Mouse (Mus musculus): ENCODE measurements at regions not wholly inside any gene's neighbourhood (a gene's known extent, or its start where the extent isn't known, plus 50 kb on each side); places are given as distances from the start of the nearest gene placed in this dataset.
A peak's percentile ranks its signal among the peaks of the same experiment; 100 is the strongest.

GRCm38 (mm10) chr1:167905424-167905823 is 216.4 kb downstream of the Lmx1a start:
- DNase-seq, result no peak

DNA sequence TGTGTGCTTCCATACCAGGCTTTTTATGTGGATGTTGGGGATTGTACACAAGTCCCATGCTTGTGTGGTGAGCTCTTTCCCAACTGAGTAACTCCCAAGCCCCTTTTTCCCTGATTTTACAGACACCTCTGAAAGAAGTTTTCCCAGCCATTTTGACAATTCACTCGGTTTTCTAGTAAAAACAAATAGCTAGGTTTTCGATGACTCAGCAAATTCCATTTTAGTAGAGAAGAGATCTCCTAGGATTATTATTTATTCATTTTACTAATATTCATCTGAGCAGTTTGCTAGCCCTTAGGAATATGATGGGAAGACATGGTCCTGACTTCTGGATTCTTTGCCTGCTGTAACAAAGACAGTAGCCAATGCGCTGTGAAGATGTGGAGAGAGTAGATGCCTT is 223.0 kb downstream of the Lmx1a start:
- no peak for DNase-seq

GRCm38 (mm10) chr1:167914982-167915561 is 226.0 kb downstream of the Lmx1a start:
- peak; percentile 84 for DNase-seq

DNA sequence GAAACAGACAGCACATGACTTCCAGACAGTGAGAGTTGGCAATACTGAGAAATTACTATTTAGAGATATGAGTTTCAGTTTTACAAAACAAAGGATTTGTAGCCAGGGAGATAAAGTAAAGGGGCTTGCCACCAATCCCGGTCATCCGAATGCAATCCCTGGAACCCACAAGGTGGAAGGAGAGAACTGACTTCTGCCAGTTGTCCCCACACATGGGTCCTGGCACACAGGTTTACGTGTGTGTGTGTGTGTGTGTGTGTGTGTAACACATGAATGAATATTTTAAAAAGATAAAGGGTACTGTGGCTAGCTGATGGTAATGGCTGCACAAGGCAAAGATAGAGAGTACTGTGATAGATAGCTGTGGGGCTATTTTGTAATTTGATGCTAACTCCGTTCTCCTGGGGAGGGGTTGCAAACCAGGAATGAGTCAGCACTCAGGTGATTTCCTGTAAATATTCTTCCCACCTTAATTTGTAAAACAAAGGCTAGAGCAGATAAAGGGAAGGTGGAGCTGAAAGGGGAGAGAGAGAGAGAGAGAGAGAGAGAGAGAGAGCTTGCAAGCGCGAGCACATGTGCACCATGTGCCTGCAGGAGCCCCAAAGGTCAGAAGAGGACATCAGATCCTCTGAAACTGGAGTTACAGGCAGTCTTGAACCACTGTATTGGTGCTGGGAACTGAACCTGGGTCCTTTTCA is 226.7 kb downstream of the Lmx1a start:
- DNase-seq, result no peak

DNA sequence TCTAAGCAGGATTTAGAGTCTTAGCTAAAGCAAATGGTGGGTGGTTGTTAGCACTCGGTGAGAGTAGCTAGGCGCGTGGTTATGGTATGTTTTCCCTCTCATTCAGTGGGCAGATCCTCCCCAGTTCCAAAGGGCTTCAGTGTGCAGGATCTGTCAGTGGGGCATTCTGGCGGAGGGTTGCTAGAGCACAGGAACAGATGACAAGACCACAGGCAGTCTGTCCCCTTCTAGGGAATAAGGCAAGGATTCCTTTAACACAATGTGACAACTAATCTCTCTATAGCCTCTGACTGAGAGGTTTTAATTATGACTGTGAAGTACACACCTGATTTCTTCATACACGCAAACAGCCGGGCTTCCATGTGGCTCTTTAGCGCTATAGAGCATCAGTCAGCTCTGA is 233.9 kb downstream of the Lmx1a start:
- no peak for DNase-seq

DNA sequence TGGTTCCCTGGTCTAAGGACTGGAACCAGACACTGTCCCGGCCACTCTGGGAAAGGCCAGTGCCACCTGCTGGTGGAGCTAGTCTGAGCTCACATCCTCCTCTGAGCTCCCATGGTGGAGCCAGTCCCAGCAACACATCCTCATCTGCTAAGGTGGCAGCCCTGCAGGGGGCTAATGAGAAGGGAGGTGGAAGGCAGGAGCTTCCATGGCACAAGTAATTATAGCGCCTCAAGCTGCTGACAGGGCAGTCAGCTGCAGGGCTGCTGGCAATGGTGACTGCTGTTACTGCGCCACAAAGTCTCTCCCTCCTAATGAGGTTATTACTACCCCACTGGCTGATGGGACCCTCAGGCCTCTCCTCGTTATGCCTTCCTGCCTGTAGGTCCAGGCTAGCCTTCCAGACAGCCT is 239.0 kb downstream of the Lmx1a start:
- no peak for DNase-seq

GRCm38 (mm10) chr1:167929729-167930341 is 240.8 kb downstream of the Lmx1a start:
- peak; percentile 58 for DNase-seq

- DNase-seq, result peak; percentile 27
These were observed 243.1 kb downstream of the Lmx1a start for GRCm38 (mm10) chr1:167932088-167932487.

- no peak for DNase-seq
These were observed 247.7 kb downstream of the Lmx1a start for GRCm38 (mm10) chr1:167936726-167937125.

GRCm38 (mm10) chr1:167938176-167938575 is 249.1 kb downstream of the Lmx1a start:
- DNase-seq, result no peak

DNA sequence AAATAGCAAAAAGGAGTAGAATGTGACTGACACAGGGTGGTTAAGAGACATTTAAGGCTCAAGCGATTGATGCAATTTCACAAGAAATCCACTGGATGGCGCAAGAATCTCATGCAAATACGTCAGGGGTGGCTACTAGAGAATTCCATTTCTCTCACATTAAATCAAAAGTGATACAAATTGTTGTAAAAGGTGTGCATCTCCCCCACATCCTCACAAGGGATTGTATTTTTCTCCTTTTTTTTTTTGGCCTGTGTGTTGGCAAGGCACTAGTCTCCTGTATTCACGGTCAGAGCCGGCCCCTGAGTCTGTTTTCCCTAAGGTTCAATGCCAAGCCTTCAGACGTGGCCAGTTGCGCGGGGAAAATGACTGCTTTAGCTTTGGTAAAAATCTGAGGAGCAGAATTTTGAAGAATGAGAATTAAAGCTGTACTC is 253.0 kb downstream of the Lmx1a start:
- DNase-seq, result peak; percentile 29

DNA sequence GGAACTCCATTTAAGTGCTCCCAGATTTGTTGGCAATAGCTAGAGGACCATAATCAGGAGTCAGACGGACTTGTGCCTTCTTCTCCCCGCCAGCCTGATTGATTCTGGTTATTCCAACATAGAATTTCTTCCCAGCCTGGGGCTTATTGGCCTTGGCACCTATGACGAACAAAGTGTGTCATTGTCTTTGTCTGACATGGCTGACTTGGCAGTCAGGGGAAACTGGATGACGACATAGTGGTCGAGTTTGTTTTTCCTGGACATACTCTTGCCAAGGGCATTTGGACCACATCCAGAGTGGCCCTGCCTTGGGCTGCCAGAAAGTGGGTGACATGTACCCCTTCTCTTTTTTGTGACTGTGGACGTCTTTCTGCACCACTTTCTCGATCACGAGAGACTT is 254.1 kb downstream of the Lmx1a start:
- peak; percentile 16 for DNase-seq

GRCm38 (mm10) chr1:167945615-167946252 is 256.7 kb downstream of the Lmx1a start:
- no peak for DNase-seq

DNA sequence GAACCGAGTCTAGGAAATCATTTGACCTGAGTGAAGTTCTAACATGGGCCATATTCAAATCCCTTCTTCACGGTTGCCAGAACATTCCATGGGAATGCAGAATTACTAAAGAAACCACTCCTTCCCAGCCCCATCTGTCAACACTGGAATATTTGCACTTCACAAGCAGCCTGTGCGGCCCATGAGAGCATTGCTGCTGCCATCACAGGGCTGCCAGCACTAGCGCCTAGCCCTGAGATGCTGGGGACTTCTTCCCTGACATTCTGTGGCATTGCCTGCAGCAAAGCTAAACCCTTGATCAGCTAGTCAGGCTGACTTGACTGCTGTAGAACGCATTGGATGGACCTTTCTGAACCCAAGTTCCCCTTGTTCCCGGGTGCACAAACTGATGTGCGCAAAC is 258.8 kb downstream of the Lmx1a start:
- no peak for DNase-seq

GRCm38 (mm10) chr1:167951717-167952116 is 262.7 kb downstream of the Lmx1a start:
- no peak for DNase-seq

DNA sequence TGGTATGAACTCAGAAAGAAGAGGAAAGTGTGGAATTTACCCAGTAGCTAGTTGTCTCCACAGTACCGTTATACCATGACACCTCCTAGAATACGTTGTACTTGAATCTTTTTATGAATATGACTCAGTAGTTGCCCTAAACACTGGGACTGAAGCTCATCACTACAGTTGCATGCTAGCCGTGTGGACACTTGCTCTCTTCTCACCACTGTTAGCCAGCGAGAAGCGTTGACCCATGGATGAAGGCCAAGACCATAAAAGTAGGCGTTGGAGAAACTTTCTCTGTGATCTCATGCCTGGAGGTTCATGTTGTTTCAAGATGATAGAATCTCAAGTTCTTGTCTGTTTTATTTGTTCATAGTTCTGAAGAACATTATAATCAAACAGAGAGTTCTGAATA is 269.5 kb downstream of the Lmx1a start:
- DNase-seq, result no peak

DNA sequence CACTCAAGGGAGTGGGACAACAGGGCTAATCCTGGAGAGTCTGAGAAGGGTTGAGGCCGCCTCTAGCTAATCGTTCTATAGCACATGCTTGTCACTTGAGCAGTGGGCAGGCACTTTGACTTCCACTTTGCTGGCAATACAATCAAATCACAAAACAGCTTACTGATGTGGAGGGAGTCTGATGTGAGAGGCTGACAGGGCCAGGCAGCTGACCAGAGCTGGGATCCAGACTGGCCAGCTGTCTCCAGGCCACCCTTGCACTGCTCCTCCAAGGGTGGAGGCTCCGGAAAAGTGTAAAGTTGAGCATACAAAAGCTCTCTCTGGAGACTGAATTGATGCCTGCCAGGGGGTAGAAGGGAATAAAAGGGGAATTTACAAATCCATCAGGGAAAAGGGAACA is 280.5 kb downstream of the Lmx1a start:
- no peak for DNase-seq

DNA sequence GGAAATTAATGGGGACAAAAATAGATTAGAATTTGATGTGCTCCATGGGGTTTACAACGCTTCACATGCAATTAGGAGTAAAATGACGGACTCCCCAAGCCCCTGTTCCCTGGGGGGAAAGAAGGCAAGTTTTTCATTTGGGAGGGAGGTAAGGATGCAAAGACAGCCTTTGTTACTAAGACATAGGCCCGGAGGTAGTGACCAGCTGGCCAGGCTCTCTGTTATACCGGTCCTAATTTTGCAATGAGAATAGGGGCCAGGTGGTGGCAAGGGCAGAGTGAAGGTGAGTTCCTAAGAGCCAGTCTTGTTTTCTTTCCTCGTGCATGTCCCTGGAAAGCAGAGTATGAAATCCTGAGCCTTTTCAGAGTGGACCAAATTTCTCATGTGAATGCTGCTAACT is 280.9 kb downstream of the Lmx1a start:
- no peak for DNase-seq

GRCm38 (mm10) chr1:167976708-167977107 is 287.7 kb downstream of the Lmx1a start:
- no peak for DNase-seq

- DNase-seq, result no peak
These were observed 290.1 kb downstream of the Lmx1a start for GRCm38 (mm10) chr1:167979187-167979586.

DNA sequence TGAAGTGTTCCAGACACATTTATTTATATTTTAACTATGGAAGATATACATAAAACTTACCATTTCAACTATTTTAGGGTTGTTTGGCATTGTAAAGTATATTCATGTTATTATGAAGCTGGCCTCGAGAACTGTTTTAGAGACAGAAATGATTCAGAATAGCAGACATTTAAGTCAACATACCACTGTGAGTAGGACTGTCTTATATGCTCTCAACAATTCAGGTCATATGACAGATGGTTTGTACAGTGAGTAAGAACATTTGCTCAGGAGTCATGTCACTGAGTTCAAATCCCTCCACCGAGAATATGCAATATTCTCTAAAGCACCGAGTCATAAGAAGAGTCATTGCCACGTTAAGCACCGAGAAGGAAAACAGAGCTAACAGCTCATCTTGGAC is 290.6 kb downstream of the Lmx1a start:
- DNase-seq, result no peak

- no peak for DNase-seq
These were observed 292.3 kb downstream of the Lmx1a start for GRCm38 (mm10) chr1:167981292-167981691.

DNA sequence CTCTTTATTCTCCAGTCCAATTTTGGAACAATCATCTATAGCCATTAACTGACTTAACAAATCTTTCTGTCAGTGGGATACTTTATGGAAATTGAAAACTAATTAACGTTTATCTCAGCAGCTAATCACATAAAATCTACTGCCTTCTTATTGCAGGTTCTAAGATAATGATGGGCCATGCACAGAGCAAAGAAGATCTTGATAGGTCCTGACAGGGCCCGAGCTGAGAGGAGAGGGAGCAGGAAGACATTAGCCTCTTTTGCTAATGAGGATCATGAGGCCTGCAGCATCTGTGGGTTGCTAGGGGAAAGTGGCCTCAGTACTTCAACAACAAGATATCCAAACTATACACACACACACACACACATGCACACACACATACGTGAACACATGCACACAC is 318.4 kb downstream of the Lmx1a start:
- no peak for DNase-seq

Measured in adrenal gland, postnatal 14 days (tissue).